Mouse (Mus musculus) heart, adult 8-10 months (tissue): Measurements from ENCODE around the gene Btbd35f25. TPM values are rescaled to one million over a fixed set of nuclear protein-coding genes. Genes with fewer than 3 reads are reported as not detected.
"Not testable (repeated sequence)": the region's sequence is repeated elsewhere in the genome, so short reads cannot be mapped to it uniquely, and the experiment has no call there.

Source experiments
- DNase-seq: peaks from one replicate; pipeline ENCODE4 v3.0.0; 2022; ENCODE audit warnings: low spot score
- total RNA-seq, 4 experiments: library from RNA; stranded (reverse); gene quantifications; 2 replicates each; pipeline ENCODE4 v1.2.4; 2022

Btbd35f25 gene
- not detected for total RNA-seq

- not testable (repeated sequence) for DNase-seq
Measured at GRCm38 (mm10) chrX:31717056-31717455, at the start of gene Btbd35f25. Gene Btbd35f25, minus strand, starts transcription at chrX:31717156.

- DNase-seq: no peak
Measured at GRCm38 (mm10) chrX:31766255-31766654, 49.3 kb upstream of the Btbd35f25 start.

GRCm38 (mm10) chrX:31764001-31764400 lies 47.0 kb upstream of the Btbd35f25 start:
- DNase-seq: no peak

DNA sequence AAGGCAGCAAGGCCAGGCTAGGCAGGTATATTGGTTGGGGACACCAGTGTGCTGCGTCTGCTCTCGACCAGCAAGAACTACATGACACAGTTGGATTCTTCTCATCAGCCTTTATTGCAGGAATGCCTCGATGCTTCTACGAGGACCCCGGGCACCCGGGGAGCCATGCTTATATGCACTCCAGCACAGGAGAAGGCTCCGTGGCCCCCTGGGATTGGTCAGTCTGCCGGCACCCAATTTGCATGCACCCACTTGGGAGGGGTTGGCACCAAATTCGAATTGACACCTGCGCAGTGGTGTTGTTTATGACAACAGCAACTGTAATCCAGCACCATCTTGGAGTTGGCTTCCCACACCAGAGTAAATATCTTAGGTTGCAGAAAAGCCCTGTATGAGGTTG lies 28.1 kb upstream of the Btbd35f25 start:
- DNase-seq: no peak

- DNase-seq: no peak
Measured at GRCm38 (mm10) chrX:31736958-31737357, 20.0 kb upstream of the Btbd35f25 start.

Other genes starting within 250 kb of the Btbd35f25 start
- not detected for gene Gm21883, start 142.9 kb downstream of the Btbd35f25 start, total RNA-seq
- not detected for gene Spin2e, start 98.2 kb downstream of the Btbd35f25 start, total RNA-seq
- not detected for gene Gm21637, start 244.9 kb upstream of the Btbd35f25 start, total RNA-seq